Mouse (Mus musculus) heart, embryonic 10.5 days (tissue): ENCODE measurements around the gene Als2cl. TPM values are rescaled to one million over a fixed set of nuclear protein-coding genes. Genes with fewer than 3 reads are reported as not detected.
A peak's percentile ranks its signal among the peaks of the same experiment; 100 is the strongest.

Experiments
- DNase-seq: peaks from one replicate; pipeline ENCODE4 v3.0.0-alpha.2; 2017; ENCODE audit warnings: low spot score
- H3K27ac ChIP-seq: fragments of 300-500 bp; sonication (generic); 2 replicates; pipeline ENCODE4 v1.5.1; 2016; ENCODE audit warnings: mild to moderate bottlenecking
- H3K27me3 ChIP-seq: fragments of 300-500 bp; sonication (generic); 2 replicates; pipeline ENCODE4 v1.6.1; 2016; ENCODE audit warnings: mild to moderate bottlenecking; ENCODE audit not compliant: poor library complexity, insufficient read depth, severe bottlenecking
- H3K36me3 ChIP-seq: fragments of 300-500 bp; sonication (generic); 2 replicates; pipeline ENCODE4 v1.6.1; 2016; ENCODE audit warnings: mild to moderate bottlenecking, moderate library complexity
- H3K4me1 ChIP-seq: fragments of 300-500 bp; sonication (generic); 2 replicates; pipeline ENCODE4 v1.6.1; 2016; ENCODE audit warnings: mild to moderate bottlenecking
- H3K4me3 ChIP-seq: fragments of 300-500 bp; sonication (generic); 2 replicates; pipeline ENCODE4 v1.5.1; 2016; ENCODE audit warnings: mild to moderate bottlenecking, moderate library complexity
- H3K9me3 ChIP-seq: fragments of 300-500 bp; sonication (generic); 2 replicates; pipeline ENCODE4 v1.6.1; 2016; ENCODE audit warnings: mild to moderate bottlenecking, moderate library complexity
- WGBS: fragments of 180-500 bp; shearing (Covaris S2); methylation state at CpG from one replicate; pipeline ENCODE4 v1.1.7; 2016; 5-methylcytosine and 5-hydroxymethylcytosine counted together
- microRNA-seq: library from miRNA; unstranded; fragments of <30 nt; microRNA quantifications from one replicate; pipeline ENCODE4, GENCODE M21; 2017
- polyA plus RNA-seq: library from polyadenylated mRNA; unstranded; fragments of >200 nt; fragmentation: Nextera tagmentation; extraction: Ambion mirVana; gene quantifications from 2 replicates; pipeline ENCODE4 v1.2.1, GENCODE M21; 2016

The Als2cl gene
- polyA plus RNA-seq, 1 experiment from 2014 or later = 1.6 TPM

- no peaks in the 10 kb centered on the region for H3K36me3 ChIP-seq
- H3K27me3 ChIP-seq = peaks cover 33% of the 10 kb centered on the region
- peaks cover 46% of the 10 kb centered on the region for H3K4me1 ChIP-seq
- DNase-seq = no peak
- H3K4me3 ChIP-seq = 0 out of 2 replicates have a peak overlapping the region, but pooled peaks have one; percentile 12
- no peaks in the 10 kb centered on the region for H3K9me3 ChIP-seq
- WGBS = 8% methylated on average over 18 of the region's 18 CpGs
- no peak overlapping the region for H3K27ac ChIP-seq
These were observed 65.7 kb downstream of the Als2cl start for GRCm38 (mm10) chr9:110945343-110945742.

GRCm38 (mm10) chr9:110945926-110946325 is 66.3 kb downstream of the Als2cl start, which contains the start of gene Tdgf1:
TSS of gene Tdgf1 (minus strand) at chr9:110946158.
- Histone ChIP-seq H3K9me3 (no peaks in the 10 kb centered on the region), H3K4me1 (peaks cover 46% of the 10 kb centered on the region), H3K27ac (peak within 1 kb of the TSS; percentile 70), H3K36me3 (no peaks in the 10 kb centered on the region), H3K27me3 (peaks cover 33% of the 10 kb centered on the region), H3K4me3 (peak within 1 kb of the TSS; percentile 31)
- 12% methylated on average over 11 of the region's 11 CpGs for WGBS
- no peak for DNase-seq

- no peaks in the 10 kb centered on the region for H3K36me3 ChIP-seq
- no peaks in the 10 kb centered on the region for H3K9me3 ChIP-seq
- H3K27ac ChIP-seq = peak overlapping the region; percentile 70
- WGBS = 8% methylated on average over 20 of the region's 20 CpGs
- H3K4me3 ChIP-seq = peak overlapping the region; percentile 31
- H3K27me3 ChIP-seq = peaks cover 29% of the 10 kb centered on the region
- H3K4me1 ChIP-seq = peaks cover 51% of the 10 kb centered on the region
- no peak for DNase-seq
These were observed 66.9 kb downstream of the Als2cl start for GRCm38 (mm10) chr9:110946548-110947044.

- DNase-seq = no peak
- H3K27ac ChIP-seq = peak overlapping the region; percentile 30; the same call in 1 of the 2 replicates
- peaks cover 51% of the 10 kb centered on the region for H3K4me1 ChIP-seq
- 2% methylated on average over 6 of the region's 6 CpGs for WGBS
- H3K9me3 ChIP-seq = no peaks in the 10 kb centered on the region
- peaks cover 29% of the 10 kb centered on the region for H3K27me3 ChIP-seq
- no peaks in the 10 kb centered on the region for H3K36me3 ChIP-seq
- peak overlapping the region; percentile 31; the same call in 1 of the 2 replicates for H3K4me3 ChIP-seq
These were observed 67.6 kb downstream of the Als2cl start for GRCm38 (mm10) chr9:110947261-110947661.

- no peak overlapping the region for H3K4me3 ChIP-seq
- no peak for DNase-seq
- H3K36me3 ChIP-seq = no peaks in the 10 kb centered on the region
- peaks cover 31% of the 10 kb centered on the region for H3K27me3 ChIP-seq
- H3K9me3 ChIP-seq = no peaks in the 10 kb centered on the region
- H3K4me1 ChIP-seq = peaks cover 52% of the 10 kb centered on the region
- WGBS = 31% methylated on average over 6 of the region's 6 CpGs
- peak overlapping the region; percentile 22; the same call in 1 of the 2 replicates for H3K27ac ChIP-seq
These were observed 68.2 kb downstream of the Als2cl start for GRCm38 (mm10) chr9:110947900-110948299.

- no peak overlapping the region for H3K4me3 ChIP-seq
- DNase-seq = no peak
- H3K4me1 ChIP-seq = peaks cover 52% of the 10 kb centered on the region
- H3K36me3 ChIP-seq = no peaks in the 10 kb centered on the region
- 26% methylated on average over 8 of the region's 8 CpGs for WGBS
- H3K27me3 ChIP-seq = peaks cover 32% of the 10 kb centered on the region
- peak overlapping the region; percentile 36; the same call in 1 of the 2 replicates for H3K27ac ChIP-seq
- H3K9me3 ChIP-seq = no peaks in the 10 kb centered on the region
These were observed 69.2 kb downstream of the Als2cl start for GRCm38 (mm10) chr9:110948813-110949310.

GRCm38 (mm10) chr9:110950109-110950508 is 70.4 kb downstream of the Als2cl start:
- Histone ChIP-seq H3K9me3 (no peaks in the 10 kb centered on the region), H3K4me3 (no peak overlapping the region), H3K4me1 (peaks cover 56% of the 10 kb centered on the region), H3K27ac (no peak overlapping the region), H3K27me3 (peaks cover 28% of the 10 kb centered on the region), H3K36me3 (no peaks in the 10 kb centered on the region)
- no peak for DNase-seq
- 93% methylated on average over 3 of the region's 3 CpGs for WGBS

Small RNA genes lying within 50 kb of the gene (microRNA-seq; reads per million reads assigned to microRNA genes)
- gene Gm24269 = not detected

Other genes with a start within 250 kb of the Als2cl start
- gene Nbeal2, start 225.7 kb upstream of the Als2cl start, polyA plus RNA-seq = 2.4 and 3.1 TPM in 2 replicates
- gene Ccdc12, start 223.4 kb upstream of the Als2cl start, polyA plus RNA-seq = 159 and 189 TPM in 2 replicates
- gene Myl3, start 138.0 kb upstream of the Als2cl start, polyA plus RNA-seq = 1,835 and 3,713 TPM in 2 replicates
- gene Pth1r, start 132.7 kb upstream of the Als2cl start, polyA plus RNA-seq = 41.3 and 49.7 TPM in 2 replicates
- gene Prss42, start 81.7 kb upstream of the Als2cl start, polyA plus RNA-seq = not detected in 2 replicates
- 0.32 TPM in 1 of 2 replicates, not detected in the other for gene Prss44, start 65.9 kb upstream of the Als2cl start, polyA plus RNA-seq
- gene Prss43, start 53.2 kb upstream of the Als2cl start, polyA plus RNA-seq = not detected in 2 replicates
- gene Prss45, start 45.3 kb upstream of the Als2cl start, polyA plus RNA-seq = 0.10 TPM in 1 of 2 replicates, not detected in the other
- gene Prss46, start 35.4 kb upstream of the Als2cl start, polyA plus RNA-seq = not detected in 2 replicates
- 0.43 and 0.45 TPM in 2 replicates for gene Prss50, start 21.9 kb upstream of the Als2cl start, polyA plus RNA-seq
- 0.17 and 0.68 TPM in 2 replicates for gene Tmie, start 243 bp downstream of the Als2cl start, polyA plus RNA-seq
- not detected in 2 replicates for gene Fam240a, start 37.0 kb downstream of the Als2cl start, polyA plus RNA-seq
- gene Tdgf1, start 66.3 kb downstream of the Als2cl start, polyA plus RNA-seq = 0.51 and 1.3 TPM in 2 replicates
- gene Lrrc2, start 71.7 kb downstream of the Als2cl start, polyA plus RNA-seq = 0.68 and 1.3 TPM in 2 replicates
- 0.15 TPM in 1 of 2 replicates, not detected in the other for gene Rtp3, start 110.7 kb downstream of the Als2cl start, polyA plus RNA-seq
- 0.40 TPM in 1 of 2 replicates, not detected in the other for gene Ltf, start 139.4 kb downstream of the Als2cl start, polyA plus RNA-seq
- gene Ccrl2, start 177.6 kb downstream of the Als2cl start, polyA plus RNA-seq = 2.6 and 3.0 TPM in 2 replicates
- gene Lrrfip2, start 237.7 kb downstream of the Als2cl start, polyA plus RNA-seq = 50.9 and 51.3 TPM in 2 replicates